Mouse (Mus musculus) naive thymus-derived CD4-positive, alpha-beta T cell, adult 5 months (primary cell): ENCODE results near the gene Olfr806. TPM values are rescaled to one million over a fixed set of nuclear protein-coding genes. Genes with fewer than 3 reads are reported as not detected.

Experiments used
- polyA plus RNA-seq: library from polyadenylated mRNA; unstranded; fragments of 100-300 nt; shearing (Covaris generic); gene quantifications from one replicate; pipeline ENCODE4 v1.2.1, GENCODE M21; 2017

Gene Olfr806
- polyA plus RNA-seq = not detected

DNA sequence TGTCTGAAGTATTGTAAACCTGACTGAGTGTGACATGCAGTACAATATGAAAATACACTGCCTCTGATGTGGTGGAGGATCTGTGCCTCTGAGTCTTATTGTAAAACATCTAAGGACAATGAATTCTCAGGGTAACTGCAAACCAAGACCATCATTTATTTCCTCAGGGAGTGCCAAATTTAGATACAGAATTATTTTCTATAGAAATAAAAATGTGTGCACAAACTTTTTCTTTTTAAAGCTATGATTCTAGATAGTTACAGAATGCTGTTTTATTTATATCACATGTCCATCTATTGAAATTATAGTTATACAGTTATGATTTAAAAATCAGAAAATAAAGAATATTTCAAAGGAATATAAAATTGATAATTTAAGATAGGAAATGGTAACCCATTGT lies at the start of gene Olfr806:
Gene Olfr806, minus strand, starts transcription at position 101 of the 400 bp plus-strand sequence.

DNA sequence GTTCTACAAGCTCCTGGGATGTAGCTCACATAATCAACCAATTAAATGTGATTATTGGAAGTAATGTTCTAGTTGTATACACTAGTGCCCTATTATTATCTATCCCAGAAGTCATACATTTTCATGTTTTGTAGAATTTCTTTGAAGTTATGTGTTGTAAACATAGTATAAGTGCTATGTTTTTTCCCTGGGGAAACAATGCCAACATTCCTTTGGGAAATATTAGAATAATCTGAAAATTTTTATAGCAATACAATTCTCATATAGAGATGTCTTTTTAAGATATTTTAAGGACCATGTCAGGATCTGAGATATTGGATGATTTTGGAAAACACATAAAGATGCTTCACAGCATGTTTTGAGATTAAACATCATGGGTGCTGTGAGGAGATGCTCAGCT lies 32.6 kb upstream of the Olfr806 start, which contains the start of gene Olfr809:
Gene Olfr809, plus strand, starts transcription at position 301 of the 400 bp plus-strand sequence.

DNA sequence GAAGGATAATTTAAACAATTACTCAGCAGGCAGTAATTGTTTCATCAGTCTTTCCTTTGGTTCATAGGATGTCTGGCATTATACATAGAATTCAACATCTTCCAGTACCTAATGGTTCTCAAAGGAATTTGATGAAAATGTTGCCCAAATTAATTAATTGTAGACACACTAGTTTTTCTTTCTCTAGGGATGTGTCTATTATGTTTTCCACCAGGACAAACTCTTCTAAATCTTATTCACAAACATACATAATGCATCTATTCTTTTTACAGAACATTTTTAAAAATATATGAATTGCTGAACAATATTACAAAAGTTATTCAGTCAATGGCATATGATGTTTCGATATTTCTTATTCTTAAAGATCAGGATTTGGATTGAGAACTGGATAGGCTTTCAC lies 23.5 kb upstream of the Olfr806 start, which contains the start of gene Olfr808:
Gene Olfr808, plus strand, starts transcription at position 301 of the 400 bp plus-strand sequence.

DNA sequence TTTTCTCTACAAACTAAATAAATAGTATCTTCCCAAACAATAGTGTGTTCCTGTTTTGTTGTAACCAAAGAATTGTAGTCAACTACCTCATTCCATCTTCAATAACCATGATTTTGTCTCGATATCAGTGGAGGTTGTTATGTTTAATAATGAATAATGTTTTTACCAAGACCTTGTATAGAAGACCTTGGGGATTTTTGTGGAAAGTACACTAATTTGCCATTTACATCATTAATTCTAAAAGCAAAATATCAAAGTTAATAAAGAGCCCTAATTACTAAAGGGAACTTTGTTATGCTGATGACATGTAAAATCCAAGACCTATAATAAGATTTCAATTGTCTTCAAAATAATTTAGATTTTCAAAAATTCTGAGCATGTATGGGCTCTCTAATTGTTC lies 16.0 kb upstream of the Olfr806 start, which contains the start of gene Olfr807:
Gene Olfr807, minus strand, starts transcription at position 101 of the 400 bp plus-strand sequence.

DNA sequence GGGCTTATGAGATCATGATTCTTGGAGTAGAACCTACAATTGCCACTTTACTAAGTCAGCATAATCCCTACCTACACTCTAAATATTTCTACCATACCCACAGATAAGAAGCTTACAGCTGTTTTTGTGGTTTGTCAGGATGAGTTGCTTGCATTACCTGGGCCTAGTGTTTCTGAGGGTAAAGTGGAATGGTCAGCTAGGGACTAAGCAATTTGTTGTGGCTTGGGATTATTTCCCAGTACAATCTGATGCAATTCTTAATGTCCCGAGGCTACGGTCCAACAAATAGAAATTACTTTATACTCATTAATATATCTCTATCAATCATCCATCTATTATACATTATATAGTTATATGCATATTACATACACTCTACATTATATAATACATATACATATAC lies 12.4 kb downstream of the Olfr806 start, which contains the start of gene Olfr805:
Gene Olfr805, minus strand, starts transcription at position 101 of the 400 bp plus-strand sequence.

DNA sequence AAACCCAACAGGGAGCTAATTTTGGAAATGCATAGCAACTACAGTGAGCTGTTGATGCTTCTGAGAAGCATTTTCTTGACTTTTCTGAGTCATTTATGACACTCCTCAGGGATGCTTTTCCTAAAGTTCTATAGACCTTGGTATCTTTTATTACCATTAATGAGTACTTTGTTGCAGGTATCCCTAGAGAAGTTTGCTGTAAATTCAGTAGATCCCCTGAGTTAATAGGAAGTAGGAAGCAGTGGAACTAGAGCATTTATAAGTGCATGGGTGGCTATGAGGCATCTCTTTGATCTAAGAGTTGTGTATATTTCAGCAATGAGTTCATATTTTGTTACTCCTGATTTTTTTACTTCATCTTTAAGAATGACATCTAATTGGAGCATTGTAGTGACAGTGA lies 38.8 kb downstream of the Olfr806 start, which contains the start of gene Olfr804:
Gene Olfr804, plus strand, starts transcription at position 301 of the 400 bp plus-strand sequence.

DNA sequence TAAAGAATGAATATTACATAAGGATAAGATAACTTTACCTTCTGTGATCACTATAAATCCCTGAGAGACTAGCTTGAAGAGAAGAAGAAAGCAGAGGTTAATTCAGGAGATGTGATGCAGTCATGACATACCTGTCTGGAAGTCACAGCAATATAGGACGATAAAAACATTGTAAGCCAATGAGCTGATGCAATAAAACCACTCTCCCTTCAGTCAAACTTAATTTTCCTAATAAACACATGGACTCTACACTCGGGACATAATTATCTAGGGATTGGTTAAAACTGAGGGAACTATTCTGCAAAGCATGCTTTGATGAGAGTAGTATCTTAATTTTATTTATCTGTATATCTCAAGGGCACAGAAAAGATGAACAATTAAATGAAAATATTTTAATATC lies 47.5 kb downstream of the Olfr806 start, which contains the start of gene Olfr803:
Gene Olfr803, minus strand, starts transcription at position 101 of the 400 bp plus-strand sequence.

DNA sequence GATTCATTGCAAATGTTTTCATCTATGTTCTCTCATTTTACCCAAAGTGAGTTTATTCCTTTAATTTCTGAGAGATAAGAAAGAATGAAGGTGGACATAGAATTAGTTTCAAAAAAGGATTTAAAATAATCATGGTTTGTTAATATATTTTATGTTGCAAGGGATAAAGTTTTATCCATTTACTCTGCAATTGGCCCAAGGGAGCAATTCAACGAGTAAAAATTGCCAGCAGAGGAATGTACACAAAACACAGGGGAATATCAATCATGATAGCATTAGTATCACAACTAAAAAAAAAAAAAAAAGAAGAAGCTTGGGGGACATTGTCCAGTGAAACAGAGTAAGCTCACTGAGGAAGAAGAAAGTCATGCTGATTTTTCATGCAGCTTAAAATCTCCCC lies 53.7 kb downstream of the Olfr806 start, which contains the start of gene Olfr802:
Gene Olfr802, minus strand, starts transcription at position 101 of the 400 bp plus-strand sequence.

Other genes starting within 250 kb of the Olfr806 start
- not detected for gene Olfr790, start 243.4 kb downstream of the Olfr806 start, polyA plus RNA-seq
- not detected for gene Olfr791, start 220.1 kb downstream of the Olfr806 start, polyA plus RNA-seq
- not detected for gene Olfr792, start 202.8 kb downstream of the Olfr806 start, polyA plus RNA-seq
- gene Olfr794, start 174.3 kb downstream of the Olfr806 start, polyA plus RNA-seq = not detected
- not detected for gene Olfr796, start 129.4 kb downstream of the Olfr806 start, polyA plus RNA-seq
- gene Olfr798, start 114.0 kb downstream of the Olfr806 start, polyA plus RNA-seq = 0.16 TPM
- gene Olfr799, start 104.4 kb downstream of the Olfr806 start, polyA plus RNA-seq = not detected
- gene Olfr800, start 84.2 kb downstream of the Olfr806 start, polyA plus RNA-seq = not detected
- gene Olfr801, start 68.1 kb downstream of the Olfr806 start, polyA plus RNA-seq = not detected
- gene Olfr802, start 53.8 kb downstream of the Olfr806 start, polyA plus RNA-seq = not detected
- gene Olfr803, start 47.6 kb downstream of the Olfr806 start, polyA plus RNA-seq = not detected
- not detected for gene Olfr804, start 38.7 kb downstream of the Olfr806 start, polyA plus RNA-seq
- gene Olfr805, start 12.5 kb downstream of the Olfr806 start, polyA plus RNA-seq = not detected
- gene Olfr807, start 15.9 kb upstream of the Olfr806 start, polyA plus RNA-seq = not detected
- not detected for gene Olfr808, start 23.6 kb upstream of the Olfr806 start, polyA plus RNA-seq
- not detected for gene Olfr809, start 32.7 kb upstream of the Olfr806 start, polyA plus RNA-seq
- gene Olfr810, start 53.0 kb upstream of the Olfr806 start, polyA plus RNA-seq = not detected
- not detected for gene Olfr811, start 62.5 kb upstream of the Olfr806 start, polyA plus RNA-seq
- gene Olfr812, start 104.2 kb upstream of the Olfr806 start, polyA plus RNA-seq = 0.56 TPM
- not detected for gene Olfr813, start 113.4 kb upstream of the Olfr806 start, polyA plus RNA-seq
- 0.09 TPM for gene Olfr814, start 137.9 kb upstream of the Olfr806 start, polyA plus RNA-seq
- gene Olfr815, start 163.9 kb upstream of the Olfr806 start, polyA plus RNA-seq = not detected
- gene Olfr816, start 173.7 kb upstream of the Olfr806 start, polyA plus RNA-seq = 0.34 TPM
- gene Olfr818, start 207.2 kb upstream of the Olfr806 start, polyA plus RNA-seq = not detected
- not detected for gene Olfr819, start 225.3 kb upstream of the Olfr806 start, polyA plus RNA-seq
- not detected for gene Olfr247, start 234.2 kb upstream of the Olfr806 start, polyA plus RNA-seq
- gene Gm10310, start 243.1 kb upstream of the Olfr806 start, polyA plus RNA-seq = 0.21 TPM